8 mouse cellular contexts compared by ENCODE assay signal in the genomic region with DNA sequence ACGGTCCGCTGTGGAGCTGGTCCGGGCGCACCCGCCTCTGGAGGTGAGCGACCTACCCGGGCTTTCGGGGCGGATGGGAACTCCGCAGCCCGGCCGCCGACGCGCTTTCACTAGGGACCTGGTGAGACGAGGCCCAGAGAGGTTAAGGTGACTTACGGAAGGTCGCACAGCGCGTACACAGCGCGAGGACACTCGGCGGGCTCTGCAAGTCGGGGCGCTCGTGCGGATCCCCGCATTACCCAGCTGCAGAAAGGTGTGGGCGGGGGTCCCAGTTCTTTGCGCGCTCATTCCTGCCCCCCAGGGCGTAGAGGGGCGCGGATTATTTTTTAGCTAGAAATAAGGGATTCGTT. TPM values are rescaled to one million over a fixed set of nuclear protein-coding genes. Genes with fewer than 3 reads are reported as not detected.
A peak's percentile ranks its signal among the peaks of the same experiment; 100 is the strongest.
DNase-seq lines count a peak whose midpoint lies in the region; ATAC-seq and TF ChIP-seq lines count a peak whose summit lies in the region.

No protein-coding gene starts in this region.

- peak overlapping the region; percentile 77 for H3K9ac ChIP-seq in liver, embryonic 11.5 days (ENCODE audit: low read depth, low read length)
- H3K9ac ChIP-seq in stomach, postnatal 0 days (ENCODE audit: low read length): peak overlapping the region; percentile 87

- no peak for TF ChIP-seq EP300 in stomach, postnatal 0 days (optimal IDR thresholded peaks at IDR 0.05)

- no peak for TF ChIP-seq POLR2A in thymus, adult 2 months (IDR thresholded peaks at IDR 0.05; ENCODE audit: control insufficient read depth, extremely low read depth, insufficient read depth, low read length, poor library complexity)

- no peak for TF ChIP-seq CTCF in thymus, adult 2 months (IDR thresholded peaks at IDR 0.05; ENCODE audit: borderline replicate concordance, control insufficient read depth, extremely low read depth, insufficient read depth, low read length, poor library complexity)
- no peak for TF ChIP-seq CTCF in stomach, postnatal 0 days (IDR thresholded peaks at IDR 0.05; ENCODE audit: low read depth)

- peaks cover 7% of the 10 kb centered on the region for H3K4me1 ChIP-seq in thymus, adult 2 months (replicated peaks; ENCODE audit: control insufficient read depth, insufficient read depth, low read length)
- H3K4me1 ChIP-seq in liver, embryonic 11.5 days (replicated peaks; ENCODE audit: control insufficient read depth, insufficient read depth, low read length): peaks cover 10% of the 10 kb centered on the region; the same call in 1 of the 2 replicates
- 0 out of 2 replicates have a peak, but pooled peaks cover 6% of the 10 kb centered on the region for H3K4me1 ChIP-seq in stomach, postnatal 0 days (replicated peaks; ENCODE audit: control insufficient read depth, insufficient read depth)

- no peaks in the 10 kb centered on the region for H3K27me3 ChIP-seq in thymus, adult 2 months (ENCODE audit: control insufficient read depth, insufficient read depth, low read length)
- H3K27me3 ChIP-seq in liver, embryonic 11.5 days (replicated peaks; ENCODE audit: control insufficient read depth, insufficient read depth, low read length): no peaks in the 10 kb centered on the region
- H3K27me3 ChIP-seq in stomach, postnatal 0 days (ENCODE audit: control insufficient read depth, insufficient read depth, low read length): no peaks in the 10 kb centered on the region

- H3K27ac ChIP-seq in thymus, adult 2 months (ENCODE audit: control insufficient read depth, insufficient read depth, low read length): peak overlapping the region; percentile 8; the same call in 1 of the 2 replicates
- H3K27ac ChIP-seq in liver, embryonic 11.5 days (ENCODE audit: low read depth, low read length): peak overlapping the region; percentile 35
- H3K27ac ChIP-seq in stomach, postnatal 0 days (replicated peaks): peak overlapping the region; percentile 83

- H3K4me3 ChIP-seq in thymus, adult 2 months (ENCODE audit: control insufficient read depth, insufficient read depth, low read length): peak overlapping the region; percentile 61
- H3K4me3 ChIP-seq in liver, embryonic 11.5 days (ENCODE audit: low read depth, low read length): peak overlapping the region; percentile 55
- H3K4me3 ChIP-seq in stomach, postnatal 0 days (ENCODE audit: low read depth, low read length): peak overlapping the region; percentile 84

- H3K4me2 ChIP-seq in liver, embryonic 11.5 days: peak overlapping the region; percentile 93
- H3K4me2 ChIP-seq in stomach, postnatal 0 days (replicated peaks; ENCODE audit: low read depth): peak overlapping the region; percentile 82

- H3K36me3 ChIP-seq in thymus, adult 2 months (ENCODE audit: control insufficient read depth, insufficient read depth, low read length): no peaks in the 10 kb centered on the region
- peaks cover 9% of the 10 kb centered on the region; the same call in 1 of the 2 replicates for H3K36me3 ChIP-seq in liver, embryonic 11.5 days (ENCODE audit: control insufficient read depth, insufficient read depth, low read length)
- no peaks in the 10 kb centered on the region for H3K36me3 ChIP-seq in stomach, postnatal 0 days (ENCODE audit: control insufficient read depth, insufficient read depth, low read length)

- under 1% methylated on average over 36 of the region's 36 CpGs for WGBS in thymus, adult 2 months
- under 1% methylated on average over 36 of the region's 36 CpGs for WGBS in liver, embryonic 11.5 days
- WGBS in stomach, postnatal 0 days: under 1% methylated on average over 34 of the region's 36 CpGs

- no peak for DNase-seq in frontal cortex, postnatal 36 days (ENCODE audit: low spot score in 2 of 2)
- no peak for DNase-seq in thymus, adult 2 months
- DNase-seq in thymus, postnatal 4 days: no peak
- no peak for DNase-seq in liver, embryonic 11.5 days (ENCODE audit: low spot score)
- no peak for DNase-seq in stomach, postnatal 0 days (ENCODE audit: low spot score)
- no peak for DNase-seq in c-Kit-positive CD71-positive TER-119-positive erythroid progenitor cells, embryonic 14.5 days (ENCODE audit: low spot score)
- DNase-seq in adrenal gland, postnatal 36 days: no peak

- no peaks in the 10 kb centered on the region for H3K9me3 ChIP-seq in liver, embryonic 11.5 days (ENCODE audit: control insufficient read depth, low read length)
- H3K9me3 ChIP-seq in stomach, postnatal 0 days (ENCODE audit: control insufficient read depth, low read length): no peaks in the 10 kb centered on the region

- ATAC-seq in frontal cortex, adult (ENCODE audit: low TSS enrichment): peak; percentile 24
- ATAC-seq in liver, embryonic 11.5 days (replicated peaks; ENCODE audit: low FRiP score): peak; percentile 69
- peak; percentile 61 for ATAC-seq in stomach, postnatal 0 days (ENCODE audit: low FRiP score, low TSS enrichment)

RNA-seq across cellular contexts. Expression of gene Ntan1, which starts 0.7 kb away (rescaled TPM):
- 80.3 and 86.7 TPM in 2 replicates for polyA plus RNA-seq in thymus, adult 2 months (2012; rRNA removed)
- polyA plus RNA-seq in liver, embryonic 11.5 days (2014; fragmentation: Nextera tagmentation; extraction: Ambion mirVana): 83.8 and 84.4 TPM in 2 replicates
- 124 and 133 TPM in 2 replicates for polyA plus RNA-seq in stomach, postnatal 0 days (2015; fragmentation: Nextera tagmentation; extraction: Ambion mirVana)
- 10 to 100 TPM; 56.1 to 56.6 TPM for total RNA-seq in adrenal gland, postnatal 36 days (2021)

RNA-seq across cellular contexts. Expression of gene Rrn3, which starts 38.9 kb away (rescaled TPM):
- polyA plus RNA-seq in thymus, adult 2 months (2012; rRNA removed): 13.6 and 14.6 TPM in 2 replicates
- 67.1 and 77.2 TPM in 2 replicates for polyA plus RNA-seq in liver, embryonic 11.5 days (2014; fragmentation: Nextera tagmentation; extraction: Ambion mirVana)
- 33.9 and 34.5 TPM in 2 replicates for polyA plus RNA-seq in stomach, postnatal 0 days (2015; fragmentation: Nextera tagmentation; extraction: Ambion mirVana)
- 10 to 100 TPM; 51.4 to 54.2 TPM for total RNA-seq in adrenal gland, postnatal 36 days (2021)

Comparison
In these comparisons a context has a peak if more than half of its experiments do, and no peak if none do; other contexts are left out.
1. H3K27ac ChIP-seq: peak in every context shown above with its lines; median percentile 83 in stomach, postnatal 0 days; 35 in liver, embryonic 11.5 days; 8 in thymus, adult 2 months.